Mouse (Mus musculus) cerebellum, postnatal 4 days (tissue): ENCODE measurements at regions not wholly inside any gene's neighbourhood (a gene's known extent, or its start where the extent isn't known, plus 50 kb on each side); places are given as distances from the start of the nearest gene placed in this dataset.
A peak's percentile ranks its signal among the peaks of the same experiment; 100 is the strongest.

Source experiments
- DNase-seq, 2 experiments: peaks; one replicate each; pipeline ENCODE4 v3.0.0; 2022; ENCODE audit warnings: low spot score in 2 of 2, mixed read lengths in 1 of 2

GRCm38 (mm10) chr2:75570246-75570645 is 88.8 kb upstream of the Hnrnpa3 start:
- no peak for DNase-seq

- DNase-seq, result peak in 1 of 2 experiments; percentile 48
These were observed 74.1 kb upstream of the Hnrnpa3 start for GRCm38 (mm10) chr2:75584975-75585374.

- peak in 1 of 2 experiments; percentile 73 for DNase-seq
These were observed 70.5 kb upstream of the Hnrnpa3 start for GRCm38 (mm10) chr2:75588572-75588971.

GRCm38 (mm10) chr2:75589452-75589851 is 69.6 kb upstream of the Hnrnpa3 start:
- no peak for DNase-seq

GRCm38 (mm10) chr2:75590175-75590574 is 68.9 kb upstream of the Hnrnpa3 start:
- peak; percentile 80 to 89 for DNase-seq

- DNase-seq, result no peak
These were observed 58.5 kb upstream of the Hnrnpa3 start for GRCm38 (mm10) chr2:75600511-75600910.

GRCm38 (mm10) chr2:75603175-75603871 is 55.7 kb upstream of the Hnrnpa3 start:
- DNase-seq, result peak in 1 of 2 experiments; percentile 64

- DNase-seq, result peak in 1 of 2 experiments; percentile 49
These were observed 53.4 kb upstream of the Hnrnpa3 start for GRCm38 (mm10) chr2:75605634-75606033.

GRCm38 (mm10) chr2:75607010-75607915 is 51.8 kb upstream of the Hnrnpa3 start:
- DNase-seq, result no peak

GRCm38 (mm10) chr2:75607958-75608357 is 51.1 kb upstream of the Hnrnpa3 start:
- no peak for DNase-seq

GRCm38 (mm10) chr2:75608482-75608881 is 50.6 kb upstream of the Hnrnpa3 start:
- no peak for DNase-seq

GRCm38 (mm10) chr2:75609150-75609946 is 49.7 kb upstream of the Hnrnpa3 start:
- DNase-seq, result no peak
